In the genomic region with DNA sequence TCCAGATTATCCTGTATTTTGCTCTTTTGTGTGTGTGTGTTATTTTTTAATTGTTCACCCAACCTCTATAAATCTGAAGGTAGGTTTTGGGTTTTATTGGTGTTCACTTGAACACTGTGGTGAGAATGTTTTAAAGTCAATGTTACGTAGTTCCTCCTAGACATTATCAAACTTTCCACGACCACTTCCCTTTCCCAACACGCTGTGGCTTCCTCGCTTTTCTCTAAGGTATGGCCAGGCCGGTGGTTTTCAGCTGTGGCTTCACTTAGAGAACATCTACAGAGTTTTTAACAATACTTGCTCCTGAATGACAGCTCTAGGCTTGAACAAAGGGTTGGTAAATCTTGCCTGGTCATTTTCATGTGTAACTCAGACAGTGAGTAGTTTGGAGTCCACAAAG, we compare ENCODE assay signal across 28 mouse cellular contexts.
DNase-seq lines count a peak whose midpoint lies in the region; ATAC-seq and TF ChIP-seq lines count a peak whose summit lies in the region.
"Had no signal": no experiment of that assay in that cellular context is flagged by ENCODE, and none has a peak within 500 bp of the region (broad histone marks: within the 10 kb centered on the region; RNA-seq: fewer than 3 reads in every experiment).

No protein-coding gene starts in this region.

- 22% methylated on average over 5 of the region's 5 CpGs for WGBS in spleen, adult 2 months
- WGBS in hindbrain, embryonic 16.5 days, result 94% methylated on average over 5 of the region's 5 CpGs

- H3K9ac ChIP-seq in hindbrain, embryonic 16.5 days (ENCODE audit: low read depth, low read length), result no peak overlapping the region
- H3K9ac ChIP-seq: embryonic facial prominence, embryonic 12.5 days; forebrain, postnatal 0 days; hindbrain, embryonic 13.5 days; limb, embryonic 12.5 days; liver, embryonic 15.5 days; lung, embryonic 15.5 days; neural tube, embryonic 15.5 days had no signal

- H3K4me3 ChIP-seq in spleen, adult 2 months (ENCODE audit: extremely low read depth, insufficient read depth, insufficient read length), result no peak overlapping the region
- H3K4me3 ChIP-seq in megakaryocyte, embryonic 14.5 days (replicated peaks), result peak overlapping the region; percentile 78
- H3K4me3 ChIP-seq in hindbrain, embryonic 16.5 days (ENCODE audit: low read length), result no peak overlapping the region
- H3K4me3 ChIP-seq: embryonic facial prominence, embryonic 12.5 days; hindbrain, embryonic 13.5 days; limb, embryonic 12.5 days; liver, embryonic 15.5 days; lung, embryonic 15.5 days; neural tube, embryonic 15.5 days had no signal

- no peak for TF ChIP-seq POLR2A in spleen, adult 2 months (IDR thresholded peaks at IDR 0.05; ENCODE audit: low read depth, low read length)

- peaks cover 8% of the 10 kb centered on the region; the same call in 1 of the 2 replicates for H3K4me1 ChIP-seq in spleen, adult 2 months (ENCODE audit: control insufficient read depth, insufficient read depth, insufficient read length)
- peaks cover 40% of the 10 kb centered on the region for H3K4me1 ChIP-seq in megakaryocyte, embryonic 14.5 days
- H3K4me1 ChIP-seq in hindbrain, embryonic 16.5 days (ENCODE audit: control insufficient read depth, insufficient read depth, low read depth, low read length), result no peaks in the 10 kb centered on the region
- H3K4me1 ChIP-seq: embryonic facial prominence, embryonic 12.5 days; hindbrain, embryonic 13.5 days; liver, embryonic 15.5 days; neural tube, embryonic 15.5 days had no signal

- peak; percentile 90 for ATAC-seq in common myeloid progenitor, adult 5-6 weeks (replicated peaks; ENCODE audit: low read depth, poor library complexity, severe bottlenecking)
- no peak for ATAC-seq in erythroblast, adult 5-6 weeks (replicated peaks; ENCODE audit: low FRiP score, poor library complexity, severe bottlenecking)
- no peak for ATAC-seq in hindbrain, embryonic 16.5 days
- ATAC-seq: forebrain, postnatal 0 days; inflammation-experienced regulatory T-cells, adult 6 months had no signal

- no peaks in the 10 kb centered on the region for H3K9me3 ChIP-seq in megakaryocyte, embryonic 14.5 days
- H3K9me3 ChIP-seq in hindbrain, embryonic 16.5 days (ENCODE audit: control insufficient read depth, low read length), result no peaks in the 10 kb centered on the region
- H3K9me3 ChIP-seq: embryonic facial prominence, embryonic 12.5 days; hindbrain, embryonic 13.5 days; limb, embryonic 12.5 days; liver, embryonic 15.5 days; lung, embryonic 15.5 days; neural tube, embryonic 15.5 days had no signal

- no peak overlapping the region for H3K4me2 ChIP-seq in hindbrain, embryonic 16.5 days (ENCODE audit: low read length)
- H3K4me2 ChIP-seq: embryonic facial prominence, embryonic 12.5 days; heart, embryonic 11.5 days; hindbrain, embryonic 13.5 days; limb, embryonic 12.5 days; liver, embryonic 15.5 days; lung, embryonic 15.5 days; neural tube, embryonic 15.5 days had no signal

- peak overlapping the region; percentile 64; the same call in 1 of the 2 replicates for H3K27ac ChIP-seq in spleen, adult 2 months (ENCODE audit: insufficient read depth, low read length)
- no peak overlapping the region for H3K27ac ChIP-seq in hindbrain, embryonic 16.5 days (ENCODE audit: low read depth, low read length)
- H3K27ac ChIP-seq: embryonic facial prominence, embryonic 12.5 days; hindbrain, embryonic 13.5 days; limb, embryonic 12.5 days; liver, embryonic 15.5 days; lung, embryonic 15.5 days; neural tube, embryonic 15.5 days had no signal

- no peak for TF ChIP-seq CTCF in spleen, adult 2 months (IDR thresholded peaks at IDR 0.05; ENCODE audit: extremely low read depth, insufficient read depth, insufficient read length, insufficient replicate concordance)

- H3K27me3 ChIP-seq in spleen, adult 2 months (ENCODE audit: control insufficient read depth, insufficient read depth, low read length), result no peaks in the 10 kb centered on the region
- no peaks in the 10 kb centered on the region for H3K27me3 ChIP-seq in megakaryocyte, embryonic 14.5 days (replicated peaks)
- H3K27me3 ChIP-seq in hindbrain, embryonic 16.5 days (replicated peaks; ENCODE audit: control insufficient read depth, insufficient read depth, low read length), result no peaks in the 10 kb centered on the region
- H3K27me3 ChIP-seq: embryonic facial prominence, embryonic 12.5 days; hindbrain, embryonic 13.5 days; limb, embryonic 12.5 days; liver, embryonic 15.5 days; lung, embryonic 15.5 days; neural tube, embryonic 15.5 days had no signal

- DNase-seq in spleen, adult 2 months (ENCODE audit: low read depth in 1 of 2, low spot score in 2 of 2), result peak; percentile 34 to 35
- no peak for DNase-seq in spleen, postnatal 10 days (ENCODE audit: low spot score in 2 of 2)
- no peak for DNase-seq in urinary bladder, postnatal 36 days (ENCODE audit: low spot score in 2 of 2)
- DNase-seq: adrenal gland, adult 2 months; cerebellum, adult 11 months; cerebellum, adult 9-10 months; cerebellum, postnatal 36 days; embryo, embryonic 11 days; forebrain, postnatal 0 days; gastrocnemius, postnatal 10 days; heart, adult 18-20 months; heart, postnatal 36 days; kidney, adult 11 months; kidney, postnatal 25 days; midbrain, embryonic 14.5 days; thymus, postnatal 14 days had no signal

- no peaks in the 10 kb centered on the region for H3K36me3 ChIP-seq in spleen, adult 2 months (ENCODE audit: control insufficient read depth, insufficient read depth, low read length)
- no peaks in the 10 kb centered on the region for H3K36me3 ChIP-seq in megakaryocyte, embryonic 14.5 days (replicated peaks; ENCODE audit: low read length)
- H3K36me3 ChIP-seq in hindbrain, embryonic 16.5 days (ENCODE audit: control insufficient read depth, insufficient read depth, low read length), result no peaks in the 10 kb centered on the region
- H3K36me3 ChIP-seq: embryonic facial prominence, embryonic 12.5 days; hindbrain, embryonic 13.5 days; limb, embryonic 12.5 days; liver, embryonic 15.5 days; lung, embryonic 15.5 days; neural tube, embryonic 15.5 days had no signal

Comparison
In these comparisons a context has a peak if more than half of its experiments do, and no peak if none do; other contexts are left out.
1. DNase-seq: peak in spleen, adult 2 months (2 of 2); none in spleen, postnatal 10 days (0 of 2) and urinary bladder, postnatal 36 days (0 of 2).